Mouse (Mus musculus): Measurements from ENCODE around the gene Hhipl1. TPM values are rescaled to one million over a fixed set of nuclear protein-coding genes. Genes with fewer than 3 reads are reported as not detected.

Gene Hhipl1
- not detected in 2 replicates for polyA plus RNA-seq (2012)

DNA sequence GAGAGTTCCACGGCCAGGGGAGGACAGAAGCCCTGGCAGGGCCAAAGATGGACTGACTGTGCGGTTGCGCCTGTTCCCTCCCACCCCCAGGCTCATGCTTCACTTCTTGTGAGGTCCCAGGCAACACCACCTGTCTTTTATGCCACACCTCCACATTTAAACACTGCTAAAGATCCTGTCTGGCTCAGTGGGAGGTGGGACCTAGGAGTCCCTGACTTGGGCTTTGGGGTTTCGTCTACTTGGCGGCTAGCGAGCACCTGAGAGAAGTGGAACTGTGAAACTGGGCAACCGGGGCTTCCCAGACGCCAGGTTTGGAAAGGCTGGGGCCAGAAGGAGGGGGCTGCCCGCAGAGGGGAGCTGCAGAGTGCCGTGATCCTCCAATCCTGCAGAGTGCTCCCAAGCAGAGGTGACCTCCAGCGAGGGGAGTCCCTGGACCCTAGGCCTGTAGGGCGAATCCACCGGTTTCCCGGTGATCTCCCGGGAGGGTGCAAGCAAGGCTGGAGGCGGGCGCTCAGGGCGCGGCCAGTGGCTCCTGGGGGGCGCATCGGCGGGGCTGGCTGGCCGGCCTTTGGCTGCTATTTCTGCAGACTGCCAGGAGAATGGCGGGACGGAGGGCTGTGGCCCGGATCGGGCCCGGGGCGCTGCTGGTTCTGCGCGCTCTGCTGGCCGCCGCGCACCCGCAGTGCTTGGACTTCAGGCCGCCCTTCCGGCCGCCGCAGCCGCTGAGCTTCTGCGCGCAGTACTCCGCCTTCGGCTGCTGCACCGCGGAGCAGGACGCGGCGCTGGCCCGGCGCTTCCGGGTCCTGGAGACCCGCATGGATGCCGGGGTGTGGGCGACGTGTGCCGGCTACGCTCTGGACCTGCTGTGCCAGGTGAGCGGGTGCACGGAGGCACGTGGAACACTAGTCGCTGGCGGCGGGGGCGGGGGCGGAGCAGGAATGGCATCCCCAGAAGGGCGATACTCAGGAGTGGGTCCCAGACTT, at the start of gene Hhipl1:
Gene Hhipl1, plus strand, starts transcription at position 459 of the 983 bp plus-strand sequence.
- TF ChIP-seq GATA1 (IDR thresholded peaks at IDR 0.05; ENCODE audit: low read length) = no peak

GRCm38 (mm10) chr12:108256734-108257133, 49.3 kb upstream of the Hhipl1 start:
- TF ChIP-seq GATA1 (IDR thresholded peaks at IDR 0.05; ENCODE audit: low read length) = no peak

DNA sequence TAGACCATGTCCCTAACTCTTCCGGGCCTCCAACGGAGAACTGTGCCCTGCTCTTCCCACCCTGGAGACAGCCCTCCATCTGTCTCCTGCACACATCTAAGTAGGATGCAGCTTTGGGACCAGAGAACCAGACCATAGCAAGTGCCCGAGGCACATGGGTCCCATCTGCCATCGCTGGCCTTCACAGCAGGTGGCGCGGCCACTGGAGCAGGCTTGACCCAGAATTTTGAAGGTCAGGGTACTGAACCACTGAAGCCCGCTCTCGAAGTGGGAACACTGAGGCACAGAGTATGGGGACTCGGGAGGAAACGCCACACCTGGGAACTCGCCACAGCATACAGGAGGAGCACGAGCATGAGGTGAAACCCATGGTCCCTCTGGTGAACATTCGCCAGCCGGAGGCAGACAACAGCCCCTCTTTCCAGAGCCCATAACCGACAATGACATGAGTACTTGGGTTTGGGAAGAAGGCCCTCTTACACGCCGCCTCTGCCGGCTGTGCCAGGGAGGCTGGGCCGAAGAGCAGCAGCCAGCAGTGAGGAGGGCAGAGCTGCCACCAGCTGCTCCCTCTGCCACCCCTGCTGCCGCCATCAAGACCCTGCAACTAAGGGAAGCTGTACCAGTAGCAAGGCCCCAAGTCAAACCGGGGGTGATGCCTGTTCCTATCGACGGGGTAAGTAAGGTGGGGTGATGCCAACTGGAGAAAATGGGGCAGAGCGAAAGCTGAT, 46.6 kb upstream of the Hhipl1 start:
- TF ChIP-seq GATA1 (IDR thresholded peaks at IDR 0.05; ENCODE audit: low read length) = no peak

DNA sequence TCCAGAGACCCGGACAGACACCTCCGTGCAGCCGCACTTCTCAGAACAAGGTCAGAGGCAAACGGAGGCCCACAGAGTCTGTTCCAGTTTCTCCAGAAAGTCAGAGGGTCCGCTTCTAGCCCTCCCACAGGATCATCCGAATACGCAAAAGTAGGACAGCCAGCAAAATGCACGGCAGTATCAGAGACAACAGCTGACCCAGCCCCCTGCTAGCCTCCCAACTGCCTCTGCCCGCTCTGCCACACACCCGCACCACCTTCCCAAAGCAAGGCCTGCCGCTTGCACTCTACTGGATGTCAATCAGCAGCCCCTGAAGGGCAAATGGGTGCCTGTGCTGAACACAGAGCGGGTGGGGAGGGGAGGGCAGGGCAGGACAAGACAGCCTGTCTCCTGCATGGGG, 45.1 kb upstream of the Hhipl1 start:
- no peak for TF ChIP-seq GATA1 (IDR thresholded peaks at IDR 0.05; ENCODE audit: low read length)

- no peak for TF ChIP-seq GATA1 (IDR thresholded peaks at IDR 0.05; ENCODE audit: low read length)
Observed at GRCm38 (mm10) chr12:108264918-108265317, 41.2 kb upstream of the Hhipl1 start.

DNA sequence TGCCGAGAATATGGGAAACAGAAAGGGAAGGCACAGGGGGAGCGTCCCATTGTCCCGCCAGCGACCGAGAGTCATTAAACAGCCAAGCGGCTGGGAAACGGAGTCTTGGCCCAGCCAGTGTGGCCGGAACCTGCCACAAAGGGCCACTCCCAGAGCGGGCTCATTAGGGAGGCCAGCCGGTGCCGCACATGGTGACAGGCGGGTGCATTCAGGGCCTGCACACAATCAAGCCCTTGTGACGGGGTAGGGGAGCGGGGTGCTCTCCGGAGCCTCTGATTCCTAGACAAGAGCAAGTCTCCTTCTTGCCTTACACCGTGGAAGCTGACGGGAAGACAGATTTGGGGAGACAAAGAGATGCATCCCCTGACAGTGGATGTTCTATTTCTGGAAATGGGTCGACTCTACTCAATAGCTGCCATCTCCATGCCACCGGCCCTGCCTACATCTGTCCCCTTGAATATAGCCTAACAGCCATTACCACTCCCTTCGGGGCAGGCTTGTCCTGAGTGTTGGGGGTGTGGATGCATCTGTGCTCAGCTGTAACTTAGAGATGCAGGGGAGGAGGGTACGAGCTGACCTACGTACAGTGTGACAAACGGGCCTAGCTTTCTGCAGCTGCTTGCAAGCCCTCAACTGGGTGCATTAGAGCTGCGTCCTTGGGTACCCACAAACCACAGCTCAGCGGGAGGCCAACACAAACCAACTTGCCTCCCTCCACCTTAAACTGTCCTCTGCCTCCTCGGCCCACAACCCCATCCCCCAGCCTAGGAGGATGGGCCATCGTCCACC, 40.0 kb upstream of the Hhipl1 start:
- TF ChIP-seq GATA1 (IDR thresholded peaks at IDR 0.05; ENCODE audit: low read length) = no peak

- no peak for TF ChIP-seq GATA1 (IDR thresholded peaks at IDR 0.05; ENCODE audit: low read length)
Observed at GRCm38 (mm10) chr12:108267653-108268052, 38.4 kb upstream of the Hhipl1 start.

DNA sequence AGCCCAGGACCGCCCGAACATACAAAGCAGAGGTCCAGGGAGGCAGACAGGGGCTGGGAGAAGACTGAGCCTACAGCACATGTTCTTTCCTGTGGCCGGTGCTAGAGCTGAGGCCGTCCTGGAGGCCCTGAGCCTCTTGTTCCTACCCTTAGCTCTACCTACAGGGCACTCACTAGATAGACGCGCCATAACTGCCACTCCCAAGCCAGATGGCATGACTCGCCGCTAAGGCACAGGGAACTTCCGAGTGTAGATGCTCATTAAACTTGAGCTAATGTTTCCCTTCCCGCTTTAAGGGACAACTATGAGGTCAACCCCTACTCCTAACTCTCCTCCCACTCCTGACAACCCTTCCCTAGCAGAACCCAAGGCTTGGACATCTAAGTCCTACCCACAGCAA, 37.1 kb upstream of the Hhipl1 start:
- TF ChIP-seq GATA1 (IDR thresholded peaks at IDR 0.05; ENCODE audit: low read length) = no peak

DNA sequence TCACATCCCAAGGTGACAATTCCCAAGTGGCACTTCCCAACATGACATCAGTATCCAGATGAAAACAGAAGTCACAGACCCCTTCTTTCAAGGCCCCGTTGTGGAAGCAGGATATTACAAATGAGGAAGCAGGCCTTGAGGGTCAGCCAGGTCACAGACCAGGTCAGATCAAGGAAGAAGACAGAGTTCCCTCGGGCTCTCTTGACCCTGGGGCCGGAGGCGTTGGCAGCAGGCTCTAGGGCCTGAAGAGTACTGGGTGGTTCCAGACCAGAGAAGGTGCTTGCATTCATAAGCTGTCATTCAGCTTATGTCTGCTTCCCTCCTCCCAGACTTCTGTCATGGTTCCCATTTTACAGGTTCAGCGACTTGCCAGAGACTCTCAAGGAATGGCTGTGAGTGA, 36.4 kb upstream of the Hhipl1 start:
- no peak for TF ChIP-seq GATA1 (IDR thresholded peaks at IDR 0.05; ENCODE audit: low read length)

DNA sequence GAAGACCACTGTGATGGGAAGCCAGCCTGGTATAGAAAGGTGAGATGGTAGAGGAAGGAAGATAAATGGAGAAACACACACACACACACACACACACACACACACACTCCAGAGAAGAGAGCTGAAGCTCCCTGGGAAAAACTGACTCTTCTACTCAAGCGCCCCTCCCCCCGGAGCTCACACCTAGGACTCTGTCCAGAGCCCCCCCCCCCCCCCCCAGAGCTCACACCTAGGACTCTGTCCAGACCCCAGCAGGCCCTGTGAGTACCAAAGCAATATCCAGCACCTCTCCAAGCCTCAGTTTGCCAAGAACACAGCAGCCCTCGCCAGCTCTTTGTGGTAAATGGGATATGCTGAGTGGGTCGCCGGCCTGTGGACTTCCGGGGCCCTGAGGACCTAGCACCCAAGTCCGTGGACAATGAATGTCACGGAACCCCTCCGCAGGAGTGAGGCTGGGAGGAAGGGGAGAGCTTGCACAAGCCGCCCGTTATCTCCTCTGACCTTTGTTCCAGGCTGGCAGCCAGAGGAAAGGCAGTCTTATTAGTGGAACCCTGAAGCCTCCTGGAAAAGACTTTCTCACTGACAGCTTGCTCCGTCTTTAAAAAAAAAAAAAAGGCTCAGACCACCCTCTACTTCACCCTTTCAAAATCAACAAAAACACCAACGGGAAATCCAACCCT, 35.7 kb upstream of the Hhipl1 start:
- TF ChIP-seq GATA1 (IDR thresholded peaks at IDR 0.05; ENCODE audit: low read length) = no peak

GRCm38 (mm10) chr12:108271351-108272142, 34.5 kb upstream of the Hhipl1 start:
- TF ChIP-seq GATA1 (IDR thresholded peaks at IDR 0.05; ENCODE audit: low read length) = no peak

DNA sequence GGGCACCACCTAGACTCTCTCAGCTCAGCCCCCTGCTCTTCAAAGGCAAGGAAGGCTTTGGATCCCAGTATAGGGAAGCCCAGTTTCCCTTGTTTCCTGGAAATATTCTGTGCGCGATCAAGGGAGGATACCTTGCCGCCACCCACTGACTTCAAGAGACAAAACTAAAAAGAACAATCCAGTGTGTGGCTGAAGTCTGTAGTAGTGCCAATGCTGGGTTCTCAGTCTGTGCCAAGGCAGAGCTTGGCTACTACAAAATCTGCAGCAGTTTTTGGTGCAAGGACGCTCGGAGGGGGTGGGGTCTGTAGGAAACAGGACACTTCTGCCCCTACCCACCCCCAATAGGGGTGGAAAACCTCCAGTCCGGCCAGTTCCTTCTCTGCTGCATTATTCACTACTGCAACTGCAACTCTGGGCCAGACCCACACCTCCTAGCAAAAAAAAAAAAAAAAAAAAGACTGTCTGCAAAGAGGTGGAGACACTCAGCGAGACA, 33.9 kb upstream of the Hhipl1 start:
- no peak for TF ChIP-seq GATA1 (IDR thresholded peaks at IDR 0.05; ENCODE audit: low read length)

GRCm38 (mm10) chr12:108273466-108274312, 32.4 kb upstream of the Hhipl1 start:
- TF ChIP-seq GATA1 (IDR thresholded peaks at IDR 0.05; ENCODE audit: low read length) = no peak

Measured in G1E-ER4 (cell line).